Mouse (Mus musculus) kidney, postnatal 14 days (tissue): Measurements from ENCODE around the gene Rgs6.

ENCODE experiments used
- DNase-seq: peaks from one replicate; pipeline ENCODE4 v3.0.0; 2022; ENCODE audit warnings: mixed read lengths

Gene Rgs6

DNA sequence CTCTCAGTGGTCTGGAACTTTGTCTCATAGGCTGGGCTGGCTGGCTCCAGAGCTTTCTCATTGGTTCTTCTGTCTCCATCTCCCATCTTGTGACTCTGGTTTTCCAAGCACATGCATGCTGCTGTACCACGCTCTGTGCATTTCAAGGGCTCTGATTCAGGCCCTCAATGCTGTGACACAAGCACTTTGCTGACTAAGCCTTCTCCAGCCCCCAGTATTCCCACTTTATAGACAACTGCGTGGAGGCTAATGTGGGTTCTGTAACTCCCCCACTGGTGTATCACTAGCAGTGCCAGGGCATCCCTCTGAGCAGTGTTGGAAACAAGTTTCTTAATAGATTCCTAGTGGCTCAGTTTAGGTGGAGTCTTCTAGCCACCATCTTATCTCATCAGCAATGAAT lies 174.0 kb downstream of the Rgs6 start:
- DNase-seq = no peak

GRCm38 (mm10) chr12:82768726-82769125 lies 180.6 kb downstream of the Rgs6 start:
- no peak for DNase-seq

- DNase-seq = no peak
Observed at GRCm38 (mm10) chr12:82772215-82772614, 184.1 kb downstream of the Rgs6 start.

- DNase-seq = no peak
Observed at GRCm38 (mm10) chr12:82774576-82774975, 186.5 kb downstream of the Rgs6 start.

GRCm38 (mm10) chr12:82776686-82777085 lies 188.6 kb downstream of the Rgs6 start:
- DNase-seq = no peak

- DNase-seq = no peak
Observed at GRCm38 (mm10) chr12:82780936-82781335, 192.8 kb downstream of the Rgs6 start.

GRCm38 (mm10) chr12:82781414-82781813 lies 193.3 kb downstream of the Rgs6 start:
- DNase-seq = no peak

GRCm38 (mm10) chr12:82792122-82792521 lies 204.0 kb downstream of the Rgs6 start:
- no peak for DNase-seq

DNA sequence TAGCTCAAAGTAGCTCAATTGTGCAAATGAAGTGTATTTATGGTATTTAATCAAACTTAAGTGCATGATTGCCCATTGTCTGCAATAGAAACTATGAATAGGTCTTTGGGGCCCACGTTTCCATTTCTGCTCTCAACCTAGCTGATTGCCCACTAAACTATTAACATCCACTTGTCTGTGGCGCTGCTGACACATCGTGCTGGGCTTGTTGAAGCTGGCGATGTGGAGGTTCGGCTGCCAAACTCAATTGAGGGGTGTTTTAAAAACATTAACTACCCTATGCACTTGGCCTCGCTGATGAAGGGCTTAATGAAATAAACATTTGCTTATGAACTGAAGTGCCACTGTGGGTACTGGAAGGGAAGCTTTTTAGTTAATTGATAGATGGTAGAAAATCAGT lies 211.8 kb downstream of the Rgs6 start:
- no peak for DNase-seq

GRCm38 (mm10) chr12:82801736-82802135 lies 213.6 kb downstream of the Rgs6 start:
- DNase-seq = no peak

GRCm38 (mm10) chr12:82802711-82803110 lies 214.6 kb downstream of the Rgs6 start:
- no peak for DNase-seq

DNA sequence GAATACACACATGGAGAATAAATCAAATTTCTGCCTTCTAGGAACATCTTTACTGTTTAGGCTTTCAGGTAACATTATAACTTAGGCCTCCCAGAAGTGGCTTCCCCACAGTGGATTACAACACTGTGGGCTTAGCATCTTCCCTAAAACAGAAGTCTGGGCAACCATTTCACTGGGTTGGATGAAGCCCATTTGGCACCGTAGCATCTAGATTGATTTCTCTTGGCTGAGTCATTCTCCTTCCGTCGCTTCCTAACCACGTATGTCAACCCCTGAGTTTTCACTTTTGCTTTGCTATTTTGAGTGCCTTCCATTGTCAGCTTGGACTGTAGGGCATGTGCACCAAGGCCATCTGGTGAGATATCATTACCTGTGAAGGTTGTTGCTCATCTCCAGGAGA lies 217.1 kb downstream of the Rgs6 start:
- no peak for DNase-seq

GRCm38 (mm10) chr12:82810631-82811030 lies 222.5 kb downstream of the Rgs6 start:
- DNase-seq = peak; percentile 51

- no peak for DNase-seq
Observed at GRCm38 (mm10) chr12:82815982-82816381, 227.9 kb downstream of the Rgs6 start.

- no peak for DNase-seq
Observed at GRCm38 (mm10) chr12:82819328-82819727, 231.2 kb downstream of the Rgs6 start.

- DNase-seq = no peak
Observed at GRCm38 (mm10) chr12:82819991-82820390, 231.9 kb downstream of the Rgs6 start.

DNA sequence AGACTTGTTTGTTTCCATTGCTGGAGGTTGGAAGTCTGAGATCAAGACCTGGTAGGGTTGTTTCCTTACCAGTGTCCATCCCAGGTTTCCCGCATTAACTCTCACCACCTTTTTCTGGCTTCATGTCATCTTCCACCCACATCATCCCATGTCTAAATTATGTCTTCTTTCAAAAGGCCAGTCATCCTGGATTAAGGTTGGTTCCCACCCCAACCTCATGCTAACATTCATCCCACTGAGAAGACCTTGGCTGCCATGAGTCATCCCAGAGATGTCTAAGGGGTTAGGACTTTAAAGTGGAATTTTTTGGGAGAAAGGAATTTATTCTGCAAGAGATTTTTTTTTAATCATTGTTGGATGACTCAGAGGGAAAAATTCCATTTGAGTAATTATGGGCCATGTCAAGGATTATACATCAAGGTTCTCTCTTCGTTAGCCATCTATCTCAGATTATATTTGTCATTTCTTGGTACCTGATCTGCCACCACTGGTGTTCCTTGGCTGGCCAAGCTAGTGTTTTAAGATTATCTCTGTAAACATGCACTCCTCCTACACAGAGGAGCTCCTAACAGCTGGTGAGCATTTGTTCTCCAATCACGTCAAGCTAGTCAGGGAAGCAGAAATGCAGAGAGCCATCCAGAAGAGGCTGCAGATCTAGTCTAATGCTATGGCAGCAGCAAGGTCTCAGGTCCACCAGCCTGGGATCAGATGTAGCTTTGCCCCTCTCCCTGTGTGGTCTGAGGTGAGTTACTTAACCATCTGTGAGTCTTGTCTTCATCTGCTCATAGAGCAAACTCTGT lies 234.9 kb downstream of the Rgs6 start:
- no peak for DNase-seq

DNA sequence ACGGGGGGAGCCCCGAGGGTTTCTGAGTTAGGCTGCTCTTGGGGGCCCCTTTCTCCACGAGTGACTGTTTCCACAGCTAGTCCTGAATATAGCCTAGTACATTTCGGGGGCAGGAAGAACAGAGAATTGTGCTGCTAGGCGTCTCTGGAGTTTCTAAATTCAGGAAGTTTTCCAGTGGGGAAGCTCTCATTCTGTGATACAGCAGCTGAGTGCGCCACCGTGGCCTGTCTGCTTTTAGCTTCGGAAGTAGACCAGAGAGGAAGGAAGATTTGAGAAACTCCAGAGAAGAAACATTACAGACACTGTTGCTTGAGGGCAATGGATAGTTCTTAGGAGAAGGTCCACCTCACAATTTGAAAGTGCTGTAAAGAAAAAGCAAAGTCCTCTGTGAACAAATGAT lies 242.2 kb downstream of the Rgs6 start:
- DNase-seq = no peak

DNA sequence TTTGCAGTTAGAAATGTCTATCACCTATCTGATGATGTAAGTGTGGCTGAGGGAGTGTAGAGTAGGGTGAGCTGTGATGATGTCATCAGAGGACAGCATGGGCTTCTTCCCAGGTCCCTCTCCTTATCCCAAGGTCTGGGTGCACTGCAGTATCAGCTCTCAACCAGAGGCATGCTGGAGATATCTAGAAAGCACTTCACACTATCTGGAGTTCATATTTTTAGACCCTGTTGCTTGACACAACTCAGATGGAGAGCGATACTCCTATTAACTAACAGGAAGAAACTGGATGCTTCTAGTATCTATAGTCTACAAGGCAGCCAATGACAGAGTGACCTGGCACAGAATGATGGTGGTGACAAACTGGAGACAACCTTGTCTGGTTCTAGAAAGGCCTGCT lies 250.5 kb downstream of the Rgs6 start:
- DNase-seq = no peak

- DNase-seq = peak; percentile 41
Observed at GRCm38 (mm10) chr12:82841566-82841965, 253.5 kb downstream of the Rgs6 start.

- DNase-seq = no peak
Observed at GRCm38 (mm10) chr12:82848304-82848872, 260.3 kb downstream of the Rgs6 start.

DNA sequence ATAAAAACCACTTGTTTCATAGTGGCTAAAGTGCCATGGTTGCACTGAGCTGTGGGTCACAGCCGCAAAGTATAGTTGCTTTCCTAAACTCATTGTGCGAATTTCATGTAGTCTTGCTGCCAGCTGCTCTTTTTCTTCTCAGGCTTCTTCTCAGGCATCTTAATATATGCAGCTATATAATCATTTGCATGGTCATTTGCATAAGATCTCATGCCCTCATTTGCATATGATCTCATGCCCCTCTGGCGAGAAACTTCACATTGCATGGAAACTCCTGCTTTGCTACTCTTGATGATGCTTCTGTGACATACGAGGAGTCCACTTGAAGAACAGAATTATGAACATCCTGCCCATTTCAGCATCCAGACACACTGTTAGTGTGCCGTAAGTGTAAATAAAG lies 266.8 kb downstream of the Rgs6 start:
- DNase-seq = no peak

DNA sequence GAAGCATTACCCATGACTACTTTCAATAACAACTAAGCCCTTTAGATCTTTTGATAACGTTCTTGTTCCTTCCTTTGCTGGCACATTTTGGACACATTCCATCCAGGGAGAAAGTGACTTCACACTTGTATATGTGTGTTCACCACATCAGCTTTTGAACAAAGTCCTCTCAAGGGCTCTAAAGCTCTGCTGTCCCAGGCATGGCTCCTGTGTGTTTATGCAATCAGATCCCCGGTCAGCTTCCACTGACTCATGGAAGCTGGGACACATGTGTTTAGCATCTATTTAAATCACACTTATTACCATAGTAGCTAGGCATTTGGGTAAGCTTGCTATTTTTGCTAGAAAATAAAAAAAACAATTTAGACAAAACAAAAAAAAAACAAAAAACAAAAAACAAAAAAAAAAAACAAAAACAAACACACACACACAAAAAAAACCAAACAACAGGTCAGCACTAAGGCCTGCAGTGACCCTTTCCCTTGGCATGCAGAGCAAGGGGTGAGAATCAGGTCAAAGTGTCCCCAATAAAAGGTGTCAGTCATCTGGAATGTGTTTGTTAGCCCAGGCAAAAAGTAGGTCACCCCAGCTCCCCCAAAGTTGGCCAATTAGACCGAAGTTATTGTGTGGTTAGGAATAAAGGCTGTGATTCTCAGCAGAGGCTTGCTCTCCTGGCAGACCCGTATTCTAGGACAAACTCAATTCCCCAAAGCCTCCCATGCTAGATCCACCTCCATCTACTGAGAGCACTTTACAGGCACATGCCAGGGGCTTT lies 267.4 kb downstream of the Rgs6 start:
- peak; percentile 23 for DNase-seq

GRCm38 (mm10) chr12:82865686-82866085 lies 277.6 kb downstream of the Rgs6 start:
- DNase-seq = no peak
